In the genomic region with DNA sequence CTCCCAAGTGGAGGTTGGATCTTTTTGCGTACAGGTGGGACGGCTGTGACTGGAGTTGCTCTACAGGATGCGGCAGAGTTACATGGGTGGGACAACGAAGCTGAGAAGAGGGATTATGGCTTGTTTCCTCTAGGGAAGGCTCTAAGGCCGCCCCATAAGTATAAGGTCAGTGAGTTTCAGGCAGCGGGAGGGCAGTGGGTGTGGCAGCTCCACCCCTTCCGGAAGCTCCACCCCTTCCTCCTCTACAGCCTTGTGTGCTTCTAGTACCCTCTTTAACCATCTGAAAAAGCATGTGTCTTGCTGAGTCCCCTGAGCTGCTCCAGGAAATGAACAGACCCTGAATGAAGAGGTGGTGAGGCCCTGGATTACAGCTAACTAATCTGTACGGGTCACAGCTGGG, we compare ENCODE assay signal across 8 mouse cellular contexts.
DNase-seq lines count a peak whose midpoint lies in the region; ATAC-seq and TF ChIP-seq lines count a peak whose summit lies in the region.

No protein-coding gene starts in this region.

- no peaks in the 10 kb centered on the region for H3K36me3 ChIP-seq in forebrain, postnatal 0 days (ENCODE audit: insufficient read depth)
- no peaks in the 10 kb centered on the region for H3K36me3 ChIP-seq in midbrain, embryonic 11.5 days (ENCODE audit: control insufficient read depth, insufficient read depth, low read length)
- no peaks in the 10 kb centered on the region for H3K36me3 ChIP-seq in thymus, adult 2 months (ENCODE audit: control insufficient read depth, insufficient read depth, low read length)

- no peaks in the 10 kb centered on the region for H3K27me3 ChIP-seq in forebrain, postnatal 0 days (ENCODE audit: insufficient read depth, low read length)
- H3K27me3 ChIP-seq in midbrain, embryonic 11.5 days (ENCODE audit: control insufficient read depth, insufficient read depth, low read length): no peaks in the 10 kb centered on the region
- no peaks in the 10 kb centered on the region for H3K27me3 ChIP-seq in thymus, adult 2 months (ENCODE audit: control insufficient read depth, insufficient read depth, low read length)

- H3K9ac ChIP-seq in forebrain, postnatal 0 days: no peak overlapping the region
- H3K9ac ChIP-seq in midbrain, embryonic 11.5 days (ENCODE audit: low read length): no peak overlapping the region

- peak overlapping the region; percentile 68 for H3K27ac ChIP-seq in left cerebral cortex, adult 2 months
- peak overlapping the region; percentile 40; the same call in 1 of the 2 replicates for H3K27ac ChIP-seq in forebrain, postnatal 0 days (ENCODE audit: low read depth, low read length)
- peak overlapping the region; percentile 42; the same call in 1 of the 2 replicates for H3K27ac ChIP-seq in midbrain, embryonic 11.5 days (ENCODE audit: low read depth, low read length)
- H3K27ac ChIP-seq in thymus, adult 2 months (ENCODE audit: control insufficient read depth, insufficient read depth, low read length): peak overlapping the region; percentile 26; the same call in 1 of the 2 replicates

- TF ChIP-seq POLR2A in thymus, adult 2 months (IDR thresholded peaks at IDR 0.05; ENCODE audit: control insufficient read depth, extremely low read depth, insufficient read depth, low read length, poor library complexity): no peak

- H3K4me2 ChIP-seq in forebrain, postnatal 0 days (ENCODE audit: low read depth): no peak overlapping the region
- H3K4me2 ChIP-seq in midbrain, embryonic 11.5 days: peak overlapping the region; percentile 17; the same call in 1 of the 2 replicates

- 20% methylated on average over 8 of the region's 8 CpGs for WGBS in forebrain, postnatal 0 days
- 7% methylated on average over 8 of the region's 8 CpGs for WGBS in midbrain, embryonic 11.5 days
- WGBS in thymus, adult 2 months: 20% methylated on average over 8 of the region's 8 CpGs

- no peak for ATAC-seq in forebrain, postnatal 0 days
- peak; percentile 14 for ATAC-seq in midbrain, embryonic 11.5 days (ENCODE audit: low FRiP score)

- no peak for TF ChIP-seq CTCF in left cerebral cortex, adult 2 months (IDR thresholded peaks at IDR 0.05)
- no peak for TF ChIP-seq CTCF in forebrain, postnatal 0 days (IDR thresholded peaks at IDR 0.05; ENCODE audit: low read depth)
- no peak for TF ChIP-seq CTCF in thymus, adult 2 months (IDR thresholded peaks at IDR 0.05; ENCODE audit: borderline replicate concordance, control insufficient read depth, extremely low read depth, insufficient read depth, low read length, poor library complexity)

- intact Hi-C loops in left cerebral cortex, adult 2 months (cut with DNase I): no loop called here

- no peak overlapping the region for H3K4me3 ChIP-seq in left cerebral cortex, adult 2 months
- no peak overlapping the region for H3K4me3 ChIP-seq in forebrain, postnatal 0 days (ENCODE audit: low read depth, low read length)
- no peak overlapping the region for H3K4me3 ChIP-seq in midbrain, embryonic 11.5 days (ENCODE audit: low read depth, low read length)
- peak overlapping the region; percentile 19; the same call in 1 of the 2 replicates for H3K4me3 ChIP-seq in thymus, adult 2 months (ENCODE audit: control insufficient read depth, insufficient read depth, low read length)

- no peaks in the 10 kb centered on the region for H3K9me3 ChIP-seq in forebrain, postnatal 0 days (ENCODE audit: low read length)
- H3K9me3 ChIP-seq in midbrain, embryonic 11.5 days (ENCODE audit: control insufficient read depth, low read length): no peaks in the 10 kb centered on the region

- peaks cover 8% of the 10 kb centered on the region; the same call in 1 of the 2 replicates for H3K4me1 ChIP-seq in forebrain, postnatal 0 days (ENCODE audit: insufficient read depth)
- H3K4me1 ChIP-seq in midbrain, embryonic 11.5 days (ENCODE audit: control insufficient read depth, insufficient read depth, low read length): peaks cover 37% of the 10 kb centered on the region
- H3K4me1 ChIP-seq in thymus, adult 2 months (replicated peaks; ENCODE audit: control insufficient read depth, insufficient read depth, low read length): peaks cover 17% of the 10 kb centered on the region

- no peak for DNase-seq in left cerebral cortex, adult 2 months (ENCODE audit: extremely low spot score in 1 of 2, low spot score in 2 of 2)
- DNase-seq in left cerebral cortex, adult 9 months (ENCODE audit: low spot score in 2 of 2): no peak
- no peak for DNase-seq in forebrain, postnatal 0 days
- DNase-seq in kidney, adult 9 months: peak; percentile 57
- DNase-seq in midbrain, embryonic 11.5 days (ENCODE audit: low spot score, missing footprints): no peak
- peak; percentile 52 for DNase-seq in thymus, adult 2 months
- no peak for DNase-seq in MN1 (ENCODE audit: low spot score)
- no peak for DNase-seq in gastrocnemius, adult 18-20 months (ENCODE audit: low spot score)

Comparison
In these comparisons a context has a peak if more than half of its experiments do, and no peak if none do; other contexts are left out.
1. DNase-seq: peak in kidney, adult 9 months (single experiment) and thymus, adult 2 months (single experiment); none in left cerebral cortex, adult 2 months (0 of 2), left cerebral cortex, adult 9 months (0 of 2), forebrain, postnatal 0 days (single experiment), midbrain, embryonic 11.5 days (single experiment), MN1 (single experiment) and gastrocnemius, adult 18-20 months (single experiment).
2. Peak in every context shown above with its lines, with median percentiles within 50 percentile points of each other: H3K27ac ChIP-seq.